Mouse (Mus musculus) thymus, adult 2 months (tissue): ENCODE data around the gene Dennd1b. TPM values are rescaled to one million over a fixed set of nuclear protein-coding genes. Genes with fewer than 3 reads are reported as not detected.

Experiments used
- DNase-seq: peaks from one replicate; pipeline ENCODE4 v3.0.0; 2021
- H3K27ac ChIP-seq: fragments of 200-500 bp; 2 replicates; pipeline ENCODE4 v1.5.1; 2012; ENCODE audit warnings: low read length, control low read depth; ENCODE audit not compliant: control insufficient read depth, insufficient read depth
- H3K27me3 ChIP-seq: fragments of 200-500 bp; 2 replicates; pipeline ENCODE4 v1.6.1; 2012; ENCODE audit warnings: mild to moderate bottlenecking, low read length, moderate library complexity, mixed read lengths; ENCODE audit not compliant: control insufficient read depth, insufficient read depth
- H3K36me3 ChIP-seq: fragments of 200-500 bp; 2 replicates; pipeline ENCODE4 v1.6.1; 2012; ENCODE audit warnings: mild to moderate bottlenecking, low read length, moderate library complexity; ENCODE audit not compliant: control insufficient read depth, insufficient read depth
- H3K4me1 ChIP-seq: fragments of 200-500 bp; replicated peaks from 2 replicates; pipeline ENCODE4 v1.6.1; 2012; ENCODE audit warnings: low read length; ENCODE audit not compliant: control insufficient read depth, insufficient read depth
- H3K4me3 ChIP-seq: fragments of 200-500 bp; 2 replicates; pipeline ENCODE4 v1.5.1; 2012; ENCODE audit warnings: mild to moderate bottlenecking, low read length, control low read depth, moderate library complexity; ENCODE audit not compliant: control insufficient read depth, insufficient read depth
- CTCF ChIP-seq: fragments of 200-500 bp; IDR thresholded peaks from 2 replicates; pipeline ENCODE4 v1.5.1; 2012; ENCODE audit warnings: mild to moderate bottlenecking, control low read depth, low read length, moderate library complexity, borderline replicate concordance; ENCODE audit not compliant: control insufficient read depth, poor library complexity, insufficient read depth; ENCODE audit errors: extremely low read depth
- POLR2A ChIP-seq: fragments of 200-500 bp; IDR thresholded peaks from 2 replicates; pipeline ENCODE4 v1.6.1; 2012; ENCODE audit warnings: mild to moderate bottlenecking, low read length, control low read depth, moderate library complexity; ENCODE audit not compliant: control insufficient read depth, poor library complexity, insufficient read depth; ENCODE audit errors: extremely low read depth
- WGBS: fragments of 180-500 bp; shearing (Covaris S2); methylation state at CpG from one replicate; pipeline ENCODE4 v1.1.7; 2018; 5-methylcytosine and 5-hydroxymethylcytosine counted together
- polyA plus RNA-seq: library from polyadenylated mRNA; depleted of rRNA; stranded (reverse); fragments of >200 nt; gene quantifications from 2 replicates; pipeline ENCODE4 v1.2.3, GENCODE M21; 2012

Dennd1b gene
- polyA plus RNA-seq, 1 experiment, result 20.7 TPM

GRCm38 (mm10) chr1:139096369-139096768, 133.1 kb downstream of the Dennd1b start:
- no peak overlapping the region for H3K27ac ChIP-seq
- no peaks in the 10 kb centered on the region for H3K36me3 ChIP-seq
- no peak for TF ChIP-seq POLR2A
- no peak for TF ChIP-seq CTCF
- 96% methylated on average over 6 of the region's 6 CpGs for WGBS
- H3K4me1 ChIP-seq, result no peaks in the 10 kb centered on the region
- no peak overlapping the region for H3K4me3 ChIP-seq
- no peak for DNase-seq
- H3K27me3 ChIP-seq, result no peaks in the 10 kb centered on the region

DNA sequence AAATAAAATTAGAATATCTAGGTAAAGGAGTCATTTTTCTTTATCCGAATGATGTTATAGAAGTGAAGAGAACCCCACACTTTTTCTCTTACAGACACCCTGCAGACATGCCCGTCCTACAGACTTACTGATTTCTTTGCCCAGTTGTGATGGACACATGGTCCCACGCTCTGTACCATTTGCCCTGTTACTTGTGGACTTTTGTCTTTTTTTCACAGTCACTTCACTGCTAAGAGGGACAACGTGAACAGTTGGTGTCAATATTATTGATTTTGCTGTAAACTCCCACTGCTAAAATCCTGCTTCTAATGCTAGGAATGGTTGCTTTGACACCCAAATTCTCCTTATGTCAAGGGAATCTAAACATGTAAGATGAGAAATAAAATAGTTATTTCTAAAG, 134.9 kb downstream of the Dennd1b start:
- H3K27ac ChIP-seq, result no peak overlapping the region
- TF ChIP-seq CTCF, result no peak
- TF ChIP-seq POLR2A, result no peak
- H3K27me3 ChIP-seq, result no peaks in the 10 kb centered on the region
- H3K4me1 ChIP-seq, result no peaks in the 10 kb centered on the region
- H3K4me3 ChIP-seq, result no peak overlapping the region
- no peak for DNase-seq
- no peaks in the 10 kb centered on the region; the same call in 1 of the 2 replicates for H3K36me3 ChIP-seq
- WGBS, result 98% methylated on average over 4 of the region's 4 CpGs

DNA sequence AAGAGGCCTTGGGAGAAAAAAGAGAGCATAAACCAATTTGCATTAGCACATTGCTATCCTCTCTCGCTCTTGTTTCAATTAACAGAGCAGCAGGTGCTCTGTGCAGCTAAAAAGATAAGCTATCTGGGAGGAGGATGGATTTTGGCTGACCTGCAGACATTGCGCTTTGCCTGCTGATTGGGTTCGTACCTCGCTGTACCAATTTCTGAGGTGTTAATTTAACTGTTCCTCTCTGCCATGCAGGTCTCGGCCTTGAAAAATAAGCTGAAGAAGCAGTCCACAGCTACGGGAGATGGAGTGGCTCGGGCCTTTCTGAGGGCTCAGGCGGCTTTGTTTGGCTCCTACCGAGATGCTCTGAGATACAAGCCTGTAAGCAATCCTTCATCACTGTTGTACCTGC, 138.5 kb downstream of the Dennd1b start:
- Histone ChIP-seq H3K27ac (no peak overlapping the region), H3K4me1 (no peaks in the 10 kb centered on the region), H3K27me3 (no peaks in the 10 kb centered on the region), H3K36me3 (peaks cover 4% of the 10 kb centered on the region; the same call in 1 of the 2 replicates), H3K4me3 (no peak overlapping the region)
- 97% methylated on average over 9 of the region's 9 CpGs for WGBS
- TF ChIP-seq POLR2A (no peak), CTCF (no peak)
- DNase-seq, result no peak

DNA sequence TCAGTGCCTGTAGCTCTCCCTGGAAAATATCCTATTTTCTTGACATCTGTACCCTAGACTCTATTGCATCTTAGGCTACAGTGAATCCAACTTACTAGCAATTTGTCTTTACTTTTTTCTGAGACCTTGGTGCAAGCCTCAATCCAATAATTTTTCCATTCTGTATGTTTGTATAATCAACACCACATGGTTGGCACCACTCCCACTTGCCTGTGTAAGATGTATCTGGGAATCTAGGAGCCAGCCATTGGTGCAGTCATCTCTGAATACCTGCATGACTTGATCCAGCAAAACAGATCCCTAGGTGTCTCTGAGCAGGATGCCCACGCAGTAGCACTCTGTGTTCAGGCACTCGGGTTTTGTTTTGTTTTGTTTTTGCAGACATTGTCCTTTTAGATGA, 145.0 kb downstream of the Dennd1b start:
- WGBS, result 96% methylated on average over 2 of the region's 2 CpGs
- no peak overlapping the region for H3K4me3 ChIP-seq
- H3K36me3 ChIP-seq, result peaks cover 17% of the 10 kb centered on the region
- TF ChIP-seq CTCF (no peak), POLR2A (no peak)
- no peak for DNase-seq
- no peak overlapping the region for H3K27ac ChIP-seq
- no peaks in the 10 kb centered on the region for H3K27me3 ChIP-seq
- H3K4me1 ChIP-seq, result no peaks in the 10 kb centered on the region

DNA sequence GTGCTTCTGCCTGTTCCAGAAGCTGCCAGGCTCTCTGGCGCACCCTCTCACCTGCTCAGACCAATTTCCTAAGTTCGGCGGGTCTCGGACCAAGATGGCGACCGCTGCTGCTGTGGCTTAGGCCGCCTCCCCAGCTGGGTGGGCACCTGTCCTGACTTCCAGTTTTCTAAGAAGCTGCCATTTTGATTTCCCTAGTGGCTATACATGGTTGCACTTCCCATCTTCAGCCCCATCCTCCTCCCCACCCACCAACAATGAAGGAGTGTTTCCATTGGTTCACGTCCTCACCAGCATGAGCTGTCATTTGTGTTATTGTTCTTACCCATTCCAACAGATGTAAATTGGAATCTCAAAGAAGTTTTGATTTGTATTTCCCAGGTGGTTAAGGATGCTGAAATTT, 159.4 kb downstream of the Dennd1b start:
- Histone ChIP-seq H3K27me3 (no peaks in the 10 kb centered on the region), H3K4me3 (no peak overlapping the region), H3K27ac (no peak overlapping the region), H3K36me3 (no peaks in the 10 kb centered on the region), H3K4me1 (no peaks in the 10 kb centered on the region)
- no peak for DNase-seq
- TF ChIP-seq CTCF (no peak), POLR2A (no peak)
- 96% methylated on average over 8 of the region's 8 CpGs for WGBS

GRCm38 (mm10) chr1:139139644-139140043, 176.4 kb downstream of the Dennd1b start:
- H3K36me3 ChIP-seq, result peaks cover 7% of the 10 kb centered on the region
- WGBS, result 93% methylated on average over 1 of the region's 1 CpGs
- TF ChIP-seq POLR2A, result no peak
- no peak for TF ChIP-seq CTCF
- no peak overlapping the region for H3K27ac ChIP-seq
- H3K4me3 ChIP-seq, result no peak overlapping the region
- no peaks in the 10 kb centered on the region for H3K27me3 ChIP-seq
- DNase-seq, result no peak
- no peaks in the 10 kb centered on the region for H3K4me1 ChIP-seq

GRCm38 (mm10) chr1:139145516-139145915, 182.3 kb downstream of the Dennd1b start:
- DNase-seq, result no peak
- Histone ChIP-seq H3K4me3 (no peak overlapping the region), H3K27ac (no peak overlapping the region), H3K4me1 (no peaks in the 10 kb centered on the region), H3K27me3 (no peaks in the 10 kb centered on the region), H3K36me3 (peaks cover 7% of the 10 kb centered on the region)
- TF ChIP-seq CTCF, result no peak
- WGBS, result 97% methylated on average over 1 of the region's 2 CpGs
